Mouse (Mus musculus) stomach, embryonic 16.5 days (tissue): ENCODE data around the gene Xpnpep3. TPM values are rescaled to one million over a fixed set of nuclear protein-coding genes. Genes with fewer than 3 reads are reported as not detected.

Source experiments
- ATAC-seq: fragments of 200-750 bp; cut with Nextera tagmentation; 2 replicates; pipeline ENCODE4 v1.8.0; 2017; ENCODE audit warnings: moderate number of reproducible peaks, moderate TSS enrichment; ENCODE audit not compliant: insufficient read depth, low FRiP score
- H3K27ac ChIP-seq: fragments of 300-500 bp; sonication (generic); 2 replicates; pipeline ENCODE4 v1.5.1; 2014; ENCODE audit warnings: low read length
- H3K27me3 ChIP-seq: fragments of 300-500 bp; sonication (generic); 2 replicates; pipeline ENCODE4 v1.6.1; 2014; ENCODE audit warnings: low read length, control low read depth, mixed read lengths; ENCODE audit not compliant: control insufficient read depth, insufficient read depth
- H3K36me3 ChIP-seq: fragments of 300-500 bp; sonication (generic); 2 replicates; pipeline ENCODE4 v1.6.1; 2014; ENCODE audit warnings: low read length; ENCODE audit not compliant: control insufficient read depth, insufficient read depth
- H3K4me1 ChIP-seq: fragments of 300-500 bp; sonication (generic); 2 replicates; pipeline ENCODE4 v1.6.1; 2014; ENCODE audit warnings: low read length, control low read depth, mixed read lengths; ENCODE audit not compliant: control insufficient read depth, insufficient read depth
- H3K4me2 ChIP-seq: fragments of 300-500 bp; sonication (generic); 2 replicates; pipeline ENCODE4 v1.6.1; 2014; ENCODE audit warnings: low read depth, low read length, mixed read lengths
- H3K4me3 ChIP-seq: fragments of 300-500 bp; sonication (generic); replicated peaks from 2 replicates; pipeline ENCODE4 v1.5.1; 2014; ENCODE audit warnings: mild to moderate bottlenecking, low read length
- H3K9ac ChIP-seq: fragments of 300-500 bp; sonication (generic); 2 replicates; pipeline ENCODE4 v1.6.1; 2014; ENCODE audit warnings: low read length
- H3K9me3 ChIP-seq: fragments of 300-500 bp; sonication (generic); replicated peaks from 2 replicates; pipeline ENCODE4 v1.6.1; 2016; ENCODE audit warnings: low read length, control low read depth; ENCODE audit not compliant: control insufficient read depth
- WGBS: fragments of 180-500 bp; shearing (Covaris S2); extraction: QIAGEN DNeasy Blood & Tissue Kit; methylation state at CpG from one replicate; pipeline ENCODE4 v1.1.7; 2014; 5-methylcytosine and 5-hydroxymethylcytosine counted together
- polyA plus RNA-seq: library from polyadenylated mRNA; unstranded; fragments of >200 nt; fragmentation: Nextera tagmentation; extraction: Ambion mirVana; gene quantifications from 2 replicates; pipeline ENCODE4 v1.2.1, GENCODE M21; 2015

Gene Xpnpep3
- polyA plus RNA-seq, 1 experiment from 2014 or later = 11.1 TPM

DNA sequence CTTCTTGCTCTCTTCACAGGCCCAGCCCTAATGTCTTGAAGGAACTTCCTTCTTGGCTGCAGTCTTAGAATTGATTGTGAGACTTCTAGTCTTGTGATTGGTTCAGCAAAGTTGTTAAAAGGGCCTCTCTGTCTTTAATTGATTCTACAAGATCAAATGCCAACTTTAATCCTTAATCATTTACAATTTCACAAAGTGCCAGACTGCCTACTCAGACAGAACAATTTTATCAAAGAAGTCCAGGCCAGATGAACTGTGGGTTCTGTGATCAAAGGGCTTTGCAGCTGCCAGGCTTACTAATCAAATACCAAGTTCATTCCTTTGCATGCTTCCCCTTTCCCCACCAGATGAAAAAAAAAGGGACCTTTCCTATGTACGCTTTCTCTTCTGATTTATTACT lies 21.5 kb downstream of the Xpnpep3 start:
- H3K36me3 ChIP-seq = no peaks in the 10 kb centered on the region
- no peaks in the 10 kb centered on the region for H3K27me3 ChIP-seq
- H3K9me3 ChIP-seq = no peaks in the 10 kb centered on the region
- H3K4me2 ChIP-seq = 0 out of 2 replicates have a peak overlapping the region, but pooled peaks have one; percentile 36
- H3K27ac ChIP-seq = peak overlapping the region; percentile 75
- no peak for ATAC-seq
- peaks cover 8% of the 10 kb centered on the region; the same call in 1 of the 2 replicates for H3K4me1 ChIP-seq
- H3K9ac ChIP-seq = no peak overlapping the region
- WGBS = 13% methylated on average over 1 of the region's 1 CpGs
- no peak overlapping the region for H3K4me3 ChIP-seq

DNA sequence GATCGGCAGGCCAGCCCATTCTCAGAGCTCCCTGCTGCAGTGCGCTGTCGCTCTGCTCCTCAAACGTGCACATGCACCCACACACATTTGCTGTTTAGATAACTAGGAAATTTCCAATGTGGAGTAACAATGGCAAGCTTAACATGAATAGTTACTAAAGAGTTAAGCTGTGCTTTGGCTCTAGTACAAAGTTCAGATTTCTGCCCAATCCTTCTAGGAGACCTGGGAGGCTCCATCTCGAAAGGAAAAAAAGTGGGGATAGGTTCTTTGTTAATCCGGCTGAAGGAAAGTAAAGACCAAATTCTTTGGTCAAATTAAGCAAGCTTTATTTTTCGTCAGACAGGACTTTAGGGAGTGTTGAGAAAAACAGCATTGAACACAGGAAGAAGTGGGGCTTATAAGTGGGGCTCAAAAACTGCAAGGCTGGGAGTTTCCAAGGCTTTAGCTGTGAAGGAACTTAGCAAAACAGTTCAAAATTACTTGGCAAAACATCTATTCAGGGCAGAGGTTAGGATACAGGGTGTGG lies 22.3 kb downstream of the Xpnpep3 start:
- Histone ChIP-seq H3K27ac (peak overlapping the region; percentile 75), H3K27me3 (no peaks in the 10 kb centered on the region), H3K4me1 (peaks cover 4% of the 10 kb centered on the region; the same call in 1 of the 2 replicates), H3K4me3 (no peak overlapping the region), H3K9me3 (no peaks in the 10 kb centered on the region), H3K36me3 (no peaks in the 10 kb centered on the region), H3K4me2 (peak overlapping the region; percentile 36), H3K9ac (peak overlapping the region; percentile 5; the same call in 1 of the 2 replicates)
- ATAC-seq = 0 out of 2 replicates have a peak, but pooled peaks have one; percentile 33
- WGBS = 43% methylated on average over 7 of the region's 7 CpGs

DNA sequence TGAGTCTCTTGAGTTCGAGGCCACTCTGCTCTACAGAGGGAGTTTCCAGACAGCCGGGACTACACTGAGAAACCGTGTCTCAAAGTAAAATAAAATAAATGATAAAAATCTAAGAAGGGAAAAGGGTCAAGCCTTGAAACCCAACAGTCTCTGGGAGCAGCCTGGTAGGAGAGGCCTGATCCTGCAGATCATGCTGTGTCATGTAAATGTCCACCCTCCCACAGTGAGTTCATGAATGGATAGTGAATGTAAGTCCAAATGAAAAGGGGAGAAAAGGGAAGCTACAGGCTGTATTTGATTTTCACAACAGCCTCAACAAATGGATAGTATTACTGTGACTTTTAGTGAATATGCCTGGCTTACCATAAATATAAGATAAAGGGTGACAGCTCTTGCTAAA lies 25.4 kb downstream of the Xpnpep3 start:
- 85% methylated on average over 3 of the region's 3 CpGs for WGBS
- peaks cover 4% of the 10 kb centered on the region; the same call in 1 of the 2 replicates for H3K4me1 ChIP-seq
- H3K27me3 ChIP-seq = no peaks in the 10 kb centered on the region
- no peak overlapping the region for H3K9ac ChIP-seq
- no peak overlapping the region for H3K4me2 ChIP-seq
- no peak overlapping the region for H3K4me3 ChIP-seq
- H3K9me3 ChIP-seq = no peaks in the 10 kb centered on the region
- no peak for ATAC-seq
- peaks cover 3% of the 10 kb centered on the region; the same call in 1 of the 2 replicates for H3K36me3 ChIP-seq
- no peak overlapping the region for H3K27ac ChIP-seq

DNA sequence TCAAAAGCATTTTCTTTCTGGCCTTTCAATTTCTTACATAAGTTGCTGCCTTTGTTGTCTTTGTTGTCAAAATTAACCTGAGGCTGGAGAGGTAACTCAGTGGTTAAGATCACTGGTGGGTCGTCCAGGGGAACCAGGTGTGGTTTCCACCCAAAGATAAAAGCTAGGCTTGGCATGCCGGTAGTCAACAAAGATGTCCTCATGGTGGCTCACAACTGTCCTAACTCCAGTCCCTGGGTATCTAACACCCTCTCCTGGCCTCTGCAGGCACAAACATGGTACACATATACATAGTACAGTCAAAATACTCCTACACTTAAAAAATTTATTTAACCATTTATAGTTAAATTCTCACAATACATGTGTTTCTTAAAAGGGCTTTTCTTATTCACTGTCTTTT lies 28.0 kb downstream of the Xpnpep3 start:
- H3K27me3 ChIP-seq = no peaks in the 10 kb centered on the region
- H3K9me3 ChIP-seq = no peaks in the 10 kb centered on the region
- no peak overlapping the region for H3K9ac ChIP-seq
- no peak overlapping the region for H3K4me3 ChIP-seq
- peaks cover 3% of the 10 kb centered on the region; the same call in 1 of the 2 replicates for H3K36me3 ChIP-seq
- 81% methylated on average over 2 of the region's 2 CpGs for WGBS
- H3K27ac ChIP-seq = no peak overlapping the region
- H3K4me2 ChIP-seq = no peak overlapping the region
- ATAC-seq = no peak
- no peaks in the 10 kb centered on the region for H3K4me1 ChIP-seq

DNA sequence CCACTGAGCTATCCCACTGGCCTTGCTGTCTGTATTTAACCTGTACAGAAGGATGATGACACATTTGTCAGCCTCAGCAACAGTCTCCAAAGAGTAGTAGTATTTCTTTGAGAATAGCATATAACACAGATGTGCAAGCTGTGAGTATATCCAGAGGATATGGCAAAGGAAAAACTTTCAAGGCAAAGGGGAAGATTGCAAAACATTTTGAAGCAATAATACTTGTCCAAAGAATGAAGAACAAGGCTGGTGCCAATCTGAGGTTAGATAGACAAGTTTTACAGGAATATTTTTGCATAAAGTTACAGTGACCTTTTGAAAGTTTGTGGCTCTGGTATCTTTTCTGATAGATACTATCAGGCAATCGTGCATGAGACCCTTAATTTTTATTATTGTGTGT lies 31.3 kb downstream of the Xpnpep3 start:
- Histone ChIP-seq H3K36me3 (peaks cover 3% of the 10 kb centered on the region; the same call in 1 of the 2 replicates), H3K4me3 (no peak overlapping the region), H3K27ac (no peak overlapping the region), H3K27me3 (no peaks in the 10 kb centered on the region), H3K9me3 (no peaks in the 10 kb centered on the region), H3K4me2 (no peak overlapping the region), H3K4me1 (no peaks in the 10 kb centered on the region), H3K9ac (no peak overlapping the region)
- no peak for ATAC-seq
- 83% methylated on average over 1 of the region's 1 CpGs for WGBS

DNA sequence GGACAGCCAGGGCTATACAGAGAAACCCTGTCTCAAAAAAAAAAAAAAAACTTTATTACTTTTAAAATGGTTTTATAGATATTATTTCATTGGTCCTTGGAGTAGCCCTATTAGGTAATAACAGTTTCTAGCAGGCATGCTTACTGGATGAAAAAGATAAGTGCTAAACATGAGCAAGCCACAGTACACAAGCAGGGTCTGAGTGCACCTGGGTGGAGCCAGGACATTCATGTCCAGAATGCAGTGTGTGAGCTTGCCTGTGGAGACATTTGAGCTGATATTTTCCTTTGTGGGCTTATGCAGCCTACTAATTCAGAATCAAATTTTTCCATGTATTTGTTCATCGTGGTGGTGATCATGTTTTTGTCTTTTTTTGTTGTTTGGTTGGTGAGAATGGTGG lies 38.4 kb downstream of the Xpnpep3 start:
- no peak overlapping the region for H3K27ac ChIP-seq
- no peaks in the 10 kb centered on the region for H3K9me3 ChIP-seq
- 90% methylated on average over 1 of the region's 1 CpGs for WGBS
- no peak overlapping the region for H3K4me3 ChIP-seq
- H3K4me1 ChIP-seq = no peaks in the 10 kb centered on the region
- H3K9ac ChIP-seq = no peak overlapping the region
- H3K27me3 ChIP-seq = no peaks in the 10 kb centered on the region
- no peaks in the 10 kb centered on the region for H3K36me3 ChIP-seq
- no peak for ATAC-seq
- H3K4me2 ChIP-seq = no peak overlapping the region

DNA sequence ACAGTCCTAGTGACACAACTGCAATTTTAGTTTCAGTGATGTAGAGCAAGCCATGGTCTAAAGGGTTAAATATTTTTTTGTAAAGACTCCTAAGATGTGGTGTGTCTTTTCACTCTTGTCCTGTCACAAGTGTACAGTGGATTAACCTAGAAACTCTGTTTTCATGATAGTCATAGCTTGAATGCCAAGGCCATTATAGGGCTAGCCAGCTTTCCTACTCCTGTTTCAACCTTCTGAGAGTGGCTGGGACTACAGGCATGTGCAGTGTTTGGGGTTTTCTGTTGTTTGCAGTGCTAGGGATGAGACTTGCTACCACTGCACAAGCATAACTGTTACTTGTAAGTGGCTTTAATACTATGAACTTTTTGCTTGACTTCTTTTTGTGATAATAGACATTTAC lies 39.3 kb downstream of the Xpnpep3 start:
- H3K27me3 ChIP-seq = no peaks in the 10 kb centered on the region
- no peaks in the 10 kb centered on the region for H3K4me1 ChIP-seq
- no peaks in the 10 kb centered on the region for H3K36me3 ChIP-seq
- no peak overlapping the region for H3K9ac ChIP-seq
- H3K4me2 ChIP-seq = no peak overlapping the region
- no peak overlapping the region for H3K27ac ChIP-seq
- no peak for ATAC-seq
- H3K4me3 ChIP-seq = no peak overlapping the region
- no peaks in the 10 kb centered on the region for H3K9me3 ChIP-seq

DNA sequence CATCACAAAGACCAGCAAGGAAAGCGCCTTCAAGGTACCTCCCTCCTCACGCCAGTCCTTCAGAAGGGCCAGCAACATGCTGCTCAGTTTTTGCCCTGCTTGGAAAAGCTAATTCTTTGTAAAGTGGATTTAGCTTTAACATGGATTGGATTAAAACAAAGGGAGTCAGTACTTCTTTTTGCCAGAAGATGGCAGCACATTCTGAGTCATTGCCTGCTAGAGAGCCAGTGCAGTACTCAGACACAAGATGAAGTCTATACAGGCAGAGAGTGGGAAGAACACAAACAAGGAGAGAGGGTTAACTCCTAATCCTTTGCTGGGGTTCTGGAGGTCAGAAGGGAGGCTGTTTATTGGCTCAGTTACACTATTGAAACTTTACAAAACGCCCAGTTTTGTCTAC lies 48.5 kb downstream of the Xpnpep3 start:
- H3K4me2 ChIP-seq = no peak overlapping the region
- WGBS = 32% methylated on average over 3 of the region's 3 CpGs
- no peaks in the 10 kb centered on the region; the same call in 1 of the 2 replicates for H3K36me3 ChIP-seq
- H3K27ac ChIP-seq = no peak overlapping the region
- H3K27me3 ChIP-seq = no peaks in the 10 kb centered on the region
- H3K4me1 ChIP-seq = no peaks in the 10 kb centered on the region
- H3K4me3 ChIP-seq = no peak overlapping the region
- no peak overlapping the region for H3K9ac ChIP-seq
- 0 out of 2 replicates have a peak, but pooled peaks have one; percentile 50 for ATAC-seq
- no peaks in the 10 kb centered on the region for H3K9me3 ChIP-seq

DNA sequence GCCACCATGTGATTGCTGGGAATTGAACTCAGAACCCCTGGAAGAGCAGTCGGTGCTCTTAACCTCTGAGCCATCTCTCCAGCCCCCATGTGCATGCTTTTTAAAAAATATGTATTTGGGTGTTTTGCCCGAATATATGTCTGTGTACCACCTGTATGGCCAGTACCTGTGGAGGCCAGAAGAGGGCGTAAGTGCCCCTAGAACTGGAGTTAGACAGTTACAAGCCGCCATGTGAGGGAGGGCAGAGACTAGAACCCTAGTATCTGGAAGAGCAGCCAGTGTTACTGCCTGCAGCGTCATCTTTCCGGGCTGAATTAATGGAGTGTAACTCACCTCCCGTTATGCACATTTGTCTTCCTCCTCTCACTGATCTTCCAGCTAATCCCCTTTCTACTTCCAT lies 61.6 kb downstream of the Xpnpep3 start:
- H3K4me1 ChIP-seq = 0 out of 2 replicates have a peak, but pooled peaks cover 4% of the 10 kb centered on the region
- H3K27me3 ChIP-seq = no peaks in the 10 kb centered on the region
- no peaks in the 10 kb centered on the region for H3K36me3 ChIP-seq
- no peak overlapping the region for H3K27ac ChIP-seq
- no peak overlapping the region for H3K4me3 ChIP-seq
- no peak overlapping the region for H3K9ac ChIP-seq
- 82% methylated on average over 7 of the region's 7 CpGs for WGBS
- no peak for ATAC-seq
- H3K9me3 ChIP-seq = no peaks in the 10 kb centered on the region
- H3K4me2 ChIP-seq = no peak overlapping the region
